Mouse (Mus musculus) liver, embryonic 16.5 days (tissue): Measurements from ENCODE around the gene Clstn2. TPM values are rescaled to one million over a fixed set of nuclear protein-coding genes. Genes with fewer than 3 reads are reported as not detected.

Source experiments
- ATAC-seq: fragments of 200-750 bp; cut with Nextera tagmentation; 2 replicates; pipeline ENCODE4 v1.8.0; 2017; ENCODE audit warnings: low read depth, mild to moderate bottlenecking, moderate number of reproducible peaks, moderate library complexity
- H3K27ac ChIP-seq: fragments of 300-500 bp; sonication (generic); 2 replicates; pipeline ENCODE4 v1.5.1; 2014; ENCODE audit warnings: mild to moderate bottlenecking, low read length
- H3K27me3 ChIP-seq: fragments of 300-500 bp; sonication (generic); 2 replicates; pipeline ENCODE4 v1.6.1; 2014; ENCODE audit warnings: low read depth, low read length, mixed read lengths; ENCODE audit not compliant: control insufficient read depth, insufficient read depth
- H3K36me3 ChIP-seq: fragments of 300-500 bp; sonication (generic); 2 replicates; pipeline ENCODE4 v1.6.1; 2014; ENCODE audit warnings: mild to moderate bottlenecking; ENCODE audit not compliant: control insufficient read depth, insufficient read depth
- H3K4me1 ChIP-seq: fragments of 300-500 bp; sonication (generic); 2 replicates; pipeline ENCODE4 v1.6.1; 2014; ENCODE audit warnings: low read depth, low read length, mixed read lengths; ENCODE audit not compliant: control insufficient read depth
- H3K4me2 ChIP-seq: fragments of 300-500 bp; sonication (generic); 2 replicates; pipeline ENCODE4 v1.6.1; 2014; ENCODE audit warnings: low read depth, low read length, mixed read lengths
- H3K4me3 ChIP-seq: fragments of 300-500 bp; sonication (generic); 2 replicates; pipeline ENCODE4 v1.5.1; 2014; ENCODE audit warnings: low read depth, mild to moderate bottlenecking, low read length
- H3K9ac ChIP-seq: fragments of 300-500 bp; sonication (generic); 2 replicates; pipeline ENCODE4 v1.6.1; 2014; ENCODE audit warnings: low read depth, low read length
- H3K9me3 ChIP-seq: fragments of 300-500 bp; sonication (generic); replicated peaks from 2 replicates; pipeline ENCODE4 v1.6.1; 2016; ENCODE audit warnings: low read length; ENCODE audit not compliant: control insufficient read depth
- WGBS: fragments of 180-500 bp; shearing (Covaris S2); extraction: QIAGEN DNeasy Blood & Tissue Kit; methylation state at CpG from one replicate; pipeline ENCODE4 v1.1.7; 2014; ENCODE audit not compliant: insufficient replicate concordance; 5-methylcytosine and 5-hydroxymethylcytosine counted together
- polyA plus RNA-seq: library from polyadenylated mRNA; unstranded; fragments of >200 nt; fragmentation: Nextera tagmentation; extraction: Ambion mirVana; gene quantifications from 2 replicates; pipeline ENCODE4 v1.2.1, GENCODE M21; 2015

Gene Clstn2
- polyA plus RNA-seq, 1 experiment from 2014 or later, result 0.02 TPM

- H3K36me3 ChIP-seq, result no peaks in the 10 kb centered on the region
- WGBS, result 67% methylated on average over 7 of the region's 7 CpGs
- no peaks in the 10 kb centered on the region for H3K4me1 ChIP-seq
Observed at GRCm38 (mm10) chr9:97717005-97717404, 316.0 kb downstream of the Clstn2 start.

GRCm38 (mm10) chr9:97712888-97713287 is 320.1 kb downstream of the Clstn2 start:
- ATAC-seq, result no peak
- Histone ChIP-seq H3K27ac (no peak overlapping the region), H3K9ac (no peak overlapping the region)

More at GRCm38 (mm10) chr9:97717005-97717404, 316.0 kb downstream of the Clstn2 start:
- Histone ChIP-seq H3K9ac (no peak overlapping the region), H3K27me3 (no peaks in the 10 kb centered on the region), H3K9me3 (no peaks in the 10 kb centered on the region), H3K4me3 (no peak overlapping the region), H3K4me2 (no peak overlapping the region), H3K27ac (no peak overlapping the region)
- ATAC-seq, result no peak

GRCm38 (mm10) chr9:97703901-97704503 is 329.0 kb downstream of the Clstn2 start:
- no peak for ATAC-seq
- WGBS, result 73% methylated on average over 4 of the region's 4 CpGs
- Histone ChIP-seq H3K4me3 (no peak overlapping the region), H3K4me1 (no peaks in the 10 kb centered on the region), H3K9ac (no peak overlapping the region), H3K27me3 (no peaks in the 10 kb centered on the region), H3K36me3 (no peaks in the 10 kb centered on the region), H3K4me2 (no peak overlapping the region), H3K27ac (no peak overlapping the region), H3K9me3 (no peaks in the 10 kb centered on the region)

More at GRCm38 (mm10) chr9:97712888-97713287, 320.1 kb downstream of the Clstn2 start:
- Histone ChIP-seq H3K4me3 (no peak overlapping the region), H3K27me3 (no peaks in the 10 kb centered on the region), H3K4me1 (no peaks in the 10 kb centered on the region), H3K9me3 (no peaks in the 10 kb centered on the region), H3K36me3 (no peaks in the 10 kb centered on the region), H3K4me2 (no peak overlapping the region)
- WGBS, result 64% methylated on average over 3 of the region's 3 CpGs

DNA sequence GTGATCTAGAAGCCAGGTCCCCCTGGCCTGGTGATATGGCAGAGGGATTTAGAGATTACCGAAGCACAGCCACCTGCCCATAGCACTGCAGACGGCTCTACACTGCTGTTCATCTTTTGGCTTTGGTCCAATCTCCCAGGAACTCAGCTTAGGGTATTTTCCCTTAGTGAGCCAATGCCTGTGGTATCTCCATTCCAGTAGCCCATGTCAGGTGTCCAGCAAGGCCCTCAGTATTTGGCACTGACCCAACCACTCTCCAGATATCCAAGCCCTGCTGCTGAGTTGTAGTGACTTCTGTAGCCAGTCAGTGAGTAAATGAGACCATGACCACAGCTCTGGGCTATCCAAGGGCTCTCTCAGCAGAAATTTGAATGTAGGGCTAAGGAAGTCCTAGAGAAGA is 330.0 kb downstream of the Clstn2 start:
- no peak for ATAC-seq
- WGBS, result 59% methylated on average over 2 of the region's 2 CpGs

DNA sequence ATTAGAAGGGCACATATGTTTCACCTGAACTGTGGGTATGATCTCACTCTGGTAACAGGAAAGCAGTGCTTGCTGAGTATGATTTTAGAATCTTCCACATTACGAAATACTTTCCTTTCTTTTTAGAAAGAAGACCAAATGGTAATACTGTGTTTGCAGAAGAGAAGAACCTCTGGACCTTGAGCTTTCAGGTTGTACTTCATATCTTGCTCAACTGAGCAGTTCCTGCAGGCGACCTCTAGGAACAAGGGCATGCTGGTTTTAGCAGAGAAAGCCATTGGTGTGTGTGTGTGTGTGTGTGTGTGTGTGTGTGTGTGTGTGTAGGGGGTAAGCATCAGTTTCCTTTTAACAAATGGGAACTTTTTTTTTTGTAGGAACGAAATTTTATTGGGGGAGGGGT is 333.0 kb downstream of the Clstn2 start:
- H3K9ac ChIP-seq, result no peak overlapping the region
- no peaks in the 10 kb centered on the region for H3K9me3 ChIP-seq
- H3K27ac ChIP-seq, result no peak overlapping the region
- no peaks in the 10 kb centered on the region for H3K27me3 ChIP-seq
- H3K4me1 ChIP-seq, result no peaks in the 10 kb centered on the region
- WGBS, result 34% methylated on average over 3 of the region's 3 CpGs
- peak; percentile 45; the same call in 1 of the 2 replicates for ATAC-seq
- H3K4me2 ChIP-seq, result no peak overlapping the region
- no peak overlapping the region for H3K4me3 ChIP-seq
- no peaks in the 10 kb centered on the region for H3K36me3 ChIP-seq

More for the DNA sequence above, 330.0 kb downstream of the Clstn2 start:
- H3K4me1 ChIP-seq, result no peaks in the 10 kb centered on the region
- no peak overlapping the region for H3K4me2 ChIP-seq
- no peaks in the 10 kb centered on the region for H3K36me3 ChIP-seq
- H3K4me3 ChIP-seq, result no peak overlapping the region
- H3K9me3 ChIP-seq, result no peaks in the 10 kb centered on the region
- H3K9ac ChIP-seq, result no peak overlapping the region
- H3K27ac ChIP-seq, result no peak overlapping the region
- no peaks in the 10 kb centered on the region for H3K27me3 ChIP-seq

GRCm38 (mm10) chr9:97699020-97699419 is 334.0 kb downstream of the Clstn2 start:
- ATAC-seq, result no peak
- Histone ChIP-seq H3K4me2 (no peak overlapping the region), H3K9me3 (no peaks in the 10 kb centered on the region), H3K9ac (no peak overlapping the region), H3K4me3 (no peak overlapping the region), H3K4me1 (no peaks in the 10 kb centered on the region), H3K36me3 (no peaks in the 10 kb centered on the region), H3K27me3 (no peaks in the 10 kb centered on the region), H3K27ac (no peak overlapping the region)
- WGBS, result 49% methylated on average over 2 of the region's 2 CpGs

DNA sequence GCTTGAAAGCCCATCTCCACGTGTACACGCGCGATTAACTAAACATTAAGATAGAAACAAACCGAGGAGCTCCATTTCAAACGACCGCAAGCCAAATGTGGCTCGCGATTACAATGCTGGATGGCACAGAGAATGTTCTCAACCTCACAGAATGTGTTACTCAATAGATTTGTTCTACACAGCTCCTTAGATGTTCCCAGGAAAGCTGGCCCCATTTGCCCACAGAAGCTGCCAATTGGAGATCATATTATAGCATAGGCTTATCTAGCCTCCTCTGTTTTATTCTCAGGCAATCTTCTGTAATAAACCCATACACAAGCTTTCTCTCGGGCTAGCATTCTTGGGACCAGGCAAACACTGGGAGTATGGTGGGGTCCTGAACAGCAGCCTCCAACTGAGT is 334.9 kb downstream of the Clstn2 start:
- H3K36me3 ChIP-seq, result no peaks in the 10 kb centered on the region
- WGBS, result 77% methylated on average over 10 of the region's 10 CpGs
- H3K9me3 ChIP-seq, result no peaks in the 10 kb centered on the region
- H3K4me1 ChIP-seq, result no peaks in the 10 kb centered on the region
- no peak overlapping the region for H3K4me3 ChIP-seq
- ATAC-seq, result no peak
- no peak overlapping the region for H3K4me2 ChIP-seq
- H3K27ac ChIP-seq, result no peak overlapping the region
- H3K27me3 ChIP-seq, result no peaks in the 10 kb centered on the region
- H3K9ac ChIP-seq, result no peak overlapping the region

- H3K9ac ChIP-seq, result no peak overlapping the region
- H3K36me3 ChIP-seq, result no peaks in the 10 kb centered on the region
- H3K4me2 ChIP-seq, result no peak overlapping the region
- 54% methylated on average over 5 of the region's 5 CpGs for WGBS
- no peaks in the 10 kb centered on the region for H3K27me3 ChIP-seq
- no peak overlapping the region for H3K27ac ChIP-seq
- ATAC-seq, result no peak
- no peak overlapping the region for H3K4me3 ChIP-seq
- H3K9me3 ChIP-seq, result no peaks in the 10 kb centered on the region
- H3K4me1 ChIP-seq, result no peaks in the 10 kb centered on the region
Observed at GRCm38 (mm10) chr9:97696655-97697235, 336.2 kb downstream of the Clstn2 start.

DNA sequence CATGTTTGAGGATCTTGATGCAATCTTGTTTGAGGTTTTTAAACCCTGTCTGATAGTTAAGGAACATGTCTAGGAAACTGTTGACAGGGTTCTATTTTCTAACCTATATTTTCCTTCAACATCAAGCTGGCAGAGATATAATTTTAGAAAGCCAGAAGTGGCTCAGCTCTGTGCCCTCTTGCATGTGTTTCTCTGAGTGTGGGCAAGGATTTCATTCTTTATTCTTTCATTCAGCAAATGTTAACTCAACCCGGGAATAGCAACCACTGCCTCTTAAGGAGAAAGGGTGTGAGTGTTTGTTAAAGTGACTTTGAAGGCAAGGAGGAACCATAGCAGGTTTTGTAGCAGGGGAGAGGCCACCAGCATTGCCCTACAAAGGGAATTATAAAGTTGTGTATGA is 337.7 kb downstream of the Clstn2 start:
- no peak for ATAC-seq
- no peaks in the 10 kb centered on the region for H3K27me3 ChIP-seq
- no peak overlapping the region for H3K4me2 ChIP-seq
- H3K9ac ChIP-seq, result no peak overlapping the region
- no peaks in the 10 kb centered on the region for H3K9me3 ChIP-seq
- H3K4me1 ChIP-seq, result no peaks in the 10 kb centered on the region
- no peak overlapping the region for H3K27ac ChIP-seq
- 48% methylated on average over 1 of the region's 1 CpGs for WGBS
- no peaks in the 10 kb centered on the region for H3K36me3 ChIP-seq
- no peak overlapping the region for H3K4me3 ChIP-seq
